Mouse (Mus musculus) urinary bladder, postnatal 14 days (tissue): Measurements from ENCODE around the gene Eif2ak3.

Experiments
- DNase-seq: peaks from one replicate; pipeline ENCODE4 v3.0.0; 2021; ENCODE audit warnings: low spot score

Gene Eif2ak3

DNA sequence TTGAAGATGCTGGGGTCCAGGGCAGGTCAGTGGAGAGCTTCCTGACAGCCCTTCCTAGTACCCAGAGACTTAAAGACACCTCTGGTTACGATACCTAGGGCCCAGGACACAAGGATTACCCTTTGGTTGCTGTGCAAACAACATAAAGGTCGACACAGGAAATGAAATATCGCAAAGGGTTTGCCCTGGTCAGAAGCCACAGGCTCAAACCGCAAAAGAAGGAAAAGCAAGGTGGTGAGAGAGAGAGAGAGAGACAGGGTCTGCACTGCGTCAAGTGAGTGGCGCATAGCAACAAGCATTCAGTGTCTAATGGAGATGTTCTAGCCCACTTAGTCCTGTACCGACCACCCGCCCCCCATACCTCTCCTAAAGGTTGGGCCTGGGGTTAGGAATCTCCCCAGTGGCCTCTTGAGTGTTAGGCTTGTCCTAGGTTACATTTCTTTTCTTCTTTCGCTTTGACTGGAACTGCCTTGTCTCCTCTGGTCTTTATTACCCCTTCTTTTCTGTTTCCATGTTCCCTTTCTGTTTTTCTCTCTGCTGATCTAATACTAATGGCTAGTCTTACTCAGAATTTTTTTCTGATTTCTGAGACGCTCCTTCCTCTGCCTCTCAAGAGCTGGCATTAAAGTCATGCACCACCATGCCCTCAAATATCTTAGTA lies 13.0 kb upstream of the Eif2ak3 start:
- DNase-seq = no peak

DNA sequence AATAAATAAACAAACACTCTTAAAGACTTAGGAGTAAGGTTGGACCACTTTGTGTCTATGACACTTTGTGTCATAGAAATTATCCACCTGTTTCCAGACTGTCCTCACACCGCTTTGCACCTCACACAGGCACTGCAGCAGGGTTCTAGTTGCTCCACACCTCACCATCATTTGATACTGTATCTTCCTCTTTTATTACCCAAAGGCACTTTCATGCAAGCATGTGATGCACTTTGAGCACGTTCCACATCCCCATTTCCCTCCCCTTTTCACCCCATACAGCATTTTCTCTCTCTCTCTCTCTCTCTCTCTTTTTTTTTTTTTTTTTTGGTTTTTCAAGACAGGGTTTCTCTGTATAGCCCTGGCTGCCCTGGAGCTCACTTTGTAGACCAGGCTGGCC lies 7.0 kb upstream of the Eif2ak3 start:
- no peak for DNase-seq

DNA sequence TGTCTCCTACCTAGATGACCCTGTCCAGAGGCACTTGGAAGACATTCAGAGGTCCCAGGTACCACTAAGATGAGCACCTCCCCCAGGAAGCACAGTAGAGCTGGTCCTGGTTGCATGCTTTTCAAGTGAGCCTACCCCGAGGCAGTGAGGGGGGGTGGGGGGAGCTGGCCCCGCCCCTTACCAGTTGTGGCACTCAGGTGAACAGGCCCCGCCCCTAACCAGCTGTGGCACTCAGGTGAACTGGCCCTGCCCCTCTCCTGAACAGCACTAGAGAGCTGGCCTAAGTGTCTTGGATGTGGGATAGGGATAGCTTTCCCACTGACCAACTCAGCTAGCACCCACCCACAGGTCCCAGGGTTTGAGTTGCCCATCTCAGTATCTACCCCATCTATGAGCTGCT lies 5.8 kb upstream of the Eif2ak3 start:
- DNase-seq = no peak

DNA sequence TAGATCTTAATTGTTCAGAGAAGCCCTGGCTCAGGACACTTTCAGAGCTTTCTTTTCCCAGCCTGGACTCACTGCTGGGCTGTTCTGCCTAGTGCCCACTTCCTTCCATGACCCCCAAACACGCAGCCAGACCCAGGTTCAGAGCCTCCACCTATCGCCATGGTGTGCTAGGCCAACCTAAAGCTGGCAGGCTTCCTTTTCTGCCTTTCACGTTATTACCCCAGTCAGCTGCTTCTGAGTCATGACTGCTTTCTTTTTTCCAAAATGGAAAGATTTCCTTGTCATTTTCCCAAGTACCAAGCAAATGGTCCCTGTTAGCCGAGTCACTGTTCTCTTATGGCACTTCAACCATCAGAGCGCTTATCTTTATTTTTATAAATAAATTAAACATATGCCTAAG lies 4.0 kb upstream of the Eif2ak3 start:
- no peak for DNase-seq

DNA sequence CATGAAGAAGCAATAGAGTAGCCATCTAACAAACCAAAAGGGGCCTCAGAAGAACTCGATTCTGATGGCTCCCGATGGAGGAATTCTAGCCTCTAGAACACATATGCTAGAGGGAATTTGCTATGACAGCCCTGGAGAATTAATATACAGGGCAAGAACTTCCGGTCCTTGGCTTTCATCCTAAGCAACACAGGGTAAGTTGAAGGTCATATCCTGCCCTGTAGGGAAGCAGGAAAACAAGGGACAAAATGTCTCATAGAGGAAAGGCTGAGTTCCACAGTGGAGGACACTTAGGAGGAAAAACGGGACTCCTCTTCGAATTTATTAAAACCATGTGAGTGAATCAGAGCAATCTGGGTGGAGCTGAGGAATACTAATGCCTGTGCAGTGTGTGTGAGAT lies 1.3 kb upstream of the Eif2ak3 start:
- DNase-seq = no peak

DNA sequence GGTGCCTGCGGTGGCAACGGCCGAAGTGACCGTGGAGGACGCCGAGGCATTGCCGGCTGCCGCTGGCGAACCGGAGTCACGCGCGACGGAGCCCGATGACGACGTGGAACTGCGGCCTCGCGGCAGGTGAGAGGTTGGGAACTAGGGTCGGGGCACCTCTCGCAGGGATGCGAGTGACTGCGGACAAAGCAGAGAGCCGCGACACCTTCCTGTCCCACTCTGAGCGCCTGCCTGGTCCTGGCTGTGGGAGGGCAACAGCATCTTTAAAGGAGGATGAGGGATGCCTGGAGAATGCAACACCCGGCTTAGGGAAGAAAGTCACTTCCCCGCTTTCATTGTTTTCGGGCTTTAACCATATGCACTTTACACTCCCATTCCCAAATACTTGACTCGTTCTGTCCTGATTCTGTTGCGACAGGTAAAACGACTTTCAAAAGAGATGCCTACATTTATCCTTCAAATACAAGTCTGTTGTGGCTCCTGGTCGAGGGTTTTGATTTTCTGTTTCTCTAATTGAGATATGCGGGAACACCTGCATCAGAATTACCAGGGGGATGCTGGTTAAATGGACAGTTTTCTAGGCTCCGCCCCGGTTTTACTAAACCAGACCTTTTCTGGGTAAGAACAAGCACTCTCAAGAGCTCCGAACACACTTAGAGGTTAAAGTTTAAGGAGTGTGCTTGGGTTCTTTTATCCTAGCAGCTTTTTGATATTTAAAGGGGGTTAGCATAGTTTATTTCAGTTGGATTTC lies 756 bp downstream of the Eif2ak3 start:
- peak; percentile 17 for DNase-seq

DNA sequence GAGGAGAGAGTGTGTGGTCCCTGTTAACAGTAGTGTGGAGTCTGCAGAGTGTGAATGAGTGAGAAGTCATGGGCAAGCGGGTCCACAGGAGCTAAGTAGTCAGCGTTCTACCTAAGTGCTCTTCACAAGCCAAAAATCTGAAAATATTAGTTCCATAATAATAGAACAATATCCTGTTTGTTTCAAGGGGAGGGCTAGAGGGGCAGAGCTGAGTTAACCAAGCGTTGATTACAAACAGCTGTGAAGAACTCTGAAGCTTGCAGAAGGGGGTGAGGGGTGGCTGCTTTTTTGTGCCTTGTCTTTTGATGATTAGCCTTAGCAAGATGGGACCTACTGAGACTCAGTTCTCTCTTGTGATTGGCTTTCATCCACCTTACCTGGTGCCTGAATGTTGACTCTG lies 3.1 kb downstream of the Eif2ak3 start:
- no peak for DNase-seq

DNA sequence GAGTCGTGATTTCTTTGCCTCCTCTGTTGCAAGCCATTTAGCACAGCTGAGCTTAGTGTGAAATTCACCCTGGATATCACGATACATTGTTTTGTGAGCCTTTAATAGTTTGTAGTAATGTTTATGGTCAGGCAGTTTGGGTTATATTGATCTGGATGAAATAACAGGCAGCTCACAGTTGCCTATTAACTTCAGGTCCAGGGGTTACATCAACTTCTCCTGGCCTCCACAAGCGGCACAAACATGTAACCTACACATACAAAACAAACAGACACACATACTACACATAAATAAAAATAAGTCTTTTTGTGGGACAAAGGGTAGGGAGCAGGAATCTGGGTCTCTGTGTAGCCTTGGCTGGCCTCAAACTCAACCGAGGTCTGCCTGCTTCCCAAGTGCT lies 9.1 kb downstream of the Eif2ak3 start:
- no peak for DNase-seq

DNA sequence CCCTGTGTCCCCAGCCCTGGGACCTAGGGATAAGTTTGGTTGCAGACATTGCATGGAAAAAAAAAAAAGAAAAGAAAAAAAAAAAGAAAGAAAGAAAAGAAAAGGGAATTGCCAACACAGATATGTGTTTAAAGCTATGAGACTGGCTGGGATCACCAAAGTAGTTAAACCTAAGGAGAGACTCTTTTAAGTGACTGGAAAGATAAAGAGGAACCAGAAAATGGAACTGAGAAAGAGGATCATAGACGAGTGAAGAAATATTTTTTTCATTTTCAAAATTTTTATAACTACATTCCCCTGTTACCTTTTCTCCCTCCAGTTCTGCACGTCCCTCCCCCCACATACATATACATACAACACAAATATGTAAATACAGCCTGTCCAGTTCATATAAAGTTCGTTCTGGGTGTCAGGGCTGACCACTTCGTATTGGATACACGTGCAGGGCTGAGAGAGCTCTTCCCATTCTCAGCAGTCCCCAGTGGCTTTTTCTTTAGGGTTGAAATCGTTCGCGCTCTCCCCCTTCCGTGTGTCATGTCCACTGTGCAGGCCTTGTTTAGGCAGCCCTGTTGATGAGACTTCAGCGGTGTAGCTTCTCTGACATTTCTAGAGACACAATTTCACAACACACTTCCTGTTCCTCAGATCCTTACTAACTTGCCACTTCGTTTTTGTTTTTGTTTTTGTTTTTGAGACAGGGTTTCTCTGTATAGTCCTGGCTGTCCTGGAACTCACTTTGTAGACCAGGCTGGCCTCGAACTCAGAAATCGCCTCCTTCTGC lies 11.4 kb downstream of the Eif2ak3 start:
- no peak for DNase-seq

DNA sequence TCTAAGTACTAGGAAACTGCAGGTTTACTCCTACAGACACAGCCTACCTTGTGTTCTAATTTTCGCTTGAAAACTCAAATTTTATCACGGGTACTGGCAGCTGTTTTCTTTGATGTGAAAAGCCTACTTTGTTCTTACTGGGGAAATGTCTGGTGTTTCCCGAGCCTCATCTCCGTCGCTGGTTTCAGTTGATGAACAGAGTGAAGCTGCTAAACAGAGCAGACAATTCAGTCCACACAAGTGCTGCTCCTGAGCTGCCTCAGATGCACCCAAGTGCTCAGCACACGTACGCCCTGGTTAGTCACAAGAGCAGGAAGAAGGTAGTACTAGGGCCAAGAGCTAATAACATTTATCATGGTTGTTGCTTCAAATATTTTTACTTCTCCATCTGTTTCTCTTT lies 18.4 kb downstream of the Eif2ak3 start:
- no peak for DNase-seq

DNA sequence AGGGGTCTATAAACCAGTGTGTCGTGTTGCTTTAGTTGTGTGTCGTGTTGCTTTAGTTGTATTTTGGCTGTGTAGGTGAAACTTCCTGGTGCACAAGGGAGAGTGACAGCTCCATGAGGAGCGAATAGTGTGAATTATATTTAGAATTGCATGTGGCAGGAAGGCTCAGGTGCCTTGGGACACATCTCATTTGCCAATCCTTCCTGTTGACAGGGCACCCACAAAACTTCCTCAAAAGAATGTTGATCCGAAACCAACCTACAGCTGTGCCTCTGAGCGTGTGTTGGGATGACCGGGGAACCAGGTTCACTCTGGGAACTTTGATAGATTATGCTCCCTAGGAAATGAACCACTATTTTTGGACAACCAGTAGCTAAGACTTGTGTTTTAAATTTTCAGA lies 20.0 kb downstream of the Eif2ak3 start:
- no peak for DNase-seq

DNA sequence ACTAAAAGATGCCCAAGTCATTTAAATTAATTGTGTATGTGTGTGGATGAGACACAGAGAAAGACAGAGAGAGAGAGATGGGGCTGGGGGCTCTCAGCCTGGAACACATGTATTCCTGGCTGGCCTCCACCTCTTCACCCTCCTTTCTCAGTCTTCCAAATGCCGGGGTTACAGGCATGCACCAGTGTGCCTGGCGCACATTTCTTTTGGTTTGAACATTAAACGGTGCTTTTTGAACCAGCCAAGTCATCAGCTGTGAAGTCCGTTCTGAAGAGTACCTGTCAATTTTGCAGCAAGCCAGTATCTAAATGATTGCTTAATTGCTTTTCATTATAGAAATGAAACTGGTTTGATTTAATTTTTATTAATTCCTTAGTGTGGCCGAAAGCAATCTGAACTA lies 22.4 kb downstream of the Eif2ak3 start:
- DNase-seq = no peak

DNA sequence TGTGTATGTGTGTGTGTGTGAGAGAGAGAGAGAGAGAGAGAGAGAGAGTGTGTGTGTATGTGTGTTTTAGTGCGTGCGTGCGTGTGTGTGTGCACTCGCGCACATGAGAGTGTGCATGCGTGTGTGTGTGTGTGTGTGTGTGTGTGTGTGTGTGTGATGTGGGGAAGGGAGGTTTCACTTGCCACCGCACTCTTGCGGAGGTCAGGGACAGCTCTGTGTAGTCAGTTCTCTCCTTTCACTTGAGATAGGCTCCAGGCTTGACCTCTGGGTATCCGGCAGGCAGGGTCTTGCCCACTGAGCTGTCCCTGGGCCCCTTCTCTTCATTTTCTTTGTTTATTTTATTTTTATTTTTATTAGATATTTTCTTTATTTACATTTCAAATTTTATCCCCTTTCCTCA lies 23.0 kb downstream of the Eif2ak3 start:
- DNase-seq = no peak

DNA sequence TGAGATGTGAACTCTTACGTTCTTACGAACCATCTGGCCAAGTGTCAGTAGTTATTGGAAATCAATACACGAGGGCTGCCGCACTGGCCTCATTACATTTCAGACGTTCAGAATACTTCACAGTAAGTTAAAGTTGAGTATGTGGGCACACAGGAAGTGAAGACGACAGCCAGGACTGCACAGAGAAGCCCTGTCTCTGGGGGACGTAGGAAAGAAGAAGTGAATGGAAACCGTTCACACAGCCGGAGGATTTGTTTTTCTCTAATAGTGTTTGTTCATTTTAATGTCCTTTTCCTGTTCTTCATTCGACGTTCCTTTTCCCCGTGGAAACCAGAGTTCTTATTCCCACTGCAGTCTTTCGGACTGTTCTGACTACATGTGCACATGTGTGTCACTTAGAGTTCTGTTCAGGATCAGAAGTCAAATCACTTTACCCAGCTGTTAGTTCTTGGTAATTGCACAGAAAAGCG lies 27.2 kb downstream of the Eif2ak3 start:
- no peak for DNase-seq

DNA sequence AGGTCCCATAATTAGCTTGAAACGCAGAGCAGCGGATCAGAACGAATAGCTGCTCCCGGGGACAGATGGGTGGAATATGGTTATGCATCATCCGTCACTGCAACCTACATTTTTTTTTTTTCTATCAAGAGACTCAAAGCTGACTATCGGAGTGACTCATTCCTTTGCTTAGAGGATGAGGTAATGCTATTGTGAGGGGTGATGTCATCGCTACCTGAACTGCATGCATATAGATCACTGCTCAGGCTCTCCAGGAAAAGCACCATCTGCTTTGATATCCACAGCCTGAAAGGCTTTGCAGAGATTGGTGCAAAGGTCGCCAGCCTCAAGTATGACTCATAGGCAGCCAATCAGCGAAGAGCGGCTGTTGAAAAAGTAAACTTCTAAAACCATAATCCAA lies 27.8 kb downstream of the Eif2ak3 start:
- peak; percentile 38 for DNase-seq

DNA sequence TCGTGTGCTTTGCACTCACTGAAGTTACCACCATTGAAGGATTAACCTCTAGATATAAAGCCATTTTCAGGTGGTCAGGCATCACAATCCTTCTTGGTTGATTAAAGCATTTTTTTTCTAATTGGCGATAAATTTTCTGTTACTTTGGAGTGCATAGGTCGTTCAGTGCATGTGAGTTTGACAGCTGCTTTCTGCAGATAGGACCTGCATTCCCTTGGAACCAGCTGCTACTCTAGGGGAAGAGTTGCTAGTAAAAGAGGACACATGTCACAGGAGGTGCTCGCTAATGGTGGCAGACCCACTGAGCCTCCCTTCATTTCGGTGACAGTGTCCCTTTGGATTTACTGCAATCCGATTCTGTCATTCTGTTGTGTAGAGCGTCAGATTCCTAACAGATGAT lies 28.3 kb downstream of the Eif2ak3 start:
- DNase-seq = no peak

DNA sequence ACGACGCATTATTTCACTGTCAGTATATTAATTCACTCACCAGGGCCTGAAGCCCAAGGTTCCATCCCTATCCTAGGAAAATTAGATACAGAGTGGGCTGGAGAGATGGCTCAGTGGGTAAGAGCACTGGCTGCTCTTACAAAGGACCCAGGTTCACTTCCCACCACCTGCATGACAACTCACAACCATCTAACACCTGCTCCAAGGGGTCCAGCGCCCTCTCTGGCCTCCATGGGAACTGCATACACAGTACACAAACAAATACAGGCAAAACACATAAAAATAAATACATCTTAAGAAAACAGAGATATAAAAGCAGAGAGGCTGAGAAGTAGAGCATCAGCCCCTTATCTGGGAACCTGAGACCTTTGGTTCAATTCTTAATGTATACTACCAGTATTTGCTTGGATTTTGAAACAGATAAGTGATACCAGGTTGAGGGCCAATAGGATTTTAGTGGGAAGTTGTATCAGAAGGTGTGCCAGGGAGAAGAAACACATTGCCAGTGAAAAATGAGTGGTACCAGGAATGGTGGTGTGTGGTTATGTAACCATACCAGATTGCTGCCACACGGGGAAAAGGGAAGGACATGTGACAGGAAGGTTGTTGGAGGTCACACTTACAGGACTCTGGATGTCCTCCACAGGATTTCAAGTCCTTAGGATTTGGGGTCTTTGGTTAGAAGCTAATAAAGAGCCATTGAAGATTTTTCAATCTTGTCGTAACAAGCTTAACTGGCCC lies 29.9 kb downstream of the Eif2ak3 start:
- no peak for DNase-seq

DNA sequence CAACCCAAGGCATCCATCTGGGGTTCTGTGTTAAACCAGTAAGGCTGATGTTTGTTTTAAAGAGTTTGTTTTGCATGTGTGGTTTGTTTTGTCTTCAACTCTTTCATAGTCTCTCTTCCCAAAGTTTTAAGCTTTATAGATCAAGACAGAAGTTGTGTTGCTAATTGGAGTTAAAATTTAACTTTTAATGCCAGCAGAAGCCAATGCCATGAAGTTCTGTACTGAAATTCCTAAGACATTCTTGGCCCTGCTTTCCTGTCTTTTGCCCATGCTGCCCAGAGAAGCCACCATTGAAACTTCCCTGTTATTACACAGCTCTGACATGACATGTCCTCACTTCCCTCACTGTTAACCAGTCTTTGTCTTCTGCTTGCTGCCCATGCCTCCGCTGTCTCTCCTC lies 30.7 kb downstream of the Eif2ak3 start:
- DNase-seq = no peak

DNA sequence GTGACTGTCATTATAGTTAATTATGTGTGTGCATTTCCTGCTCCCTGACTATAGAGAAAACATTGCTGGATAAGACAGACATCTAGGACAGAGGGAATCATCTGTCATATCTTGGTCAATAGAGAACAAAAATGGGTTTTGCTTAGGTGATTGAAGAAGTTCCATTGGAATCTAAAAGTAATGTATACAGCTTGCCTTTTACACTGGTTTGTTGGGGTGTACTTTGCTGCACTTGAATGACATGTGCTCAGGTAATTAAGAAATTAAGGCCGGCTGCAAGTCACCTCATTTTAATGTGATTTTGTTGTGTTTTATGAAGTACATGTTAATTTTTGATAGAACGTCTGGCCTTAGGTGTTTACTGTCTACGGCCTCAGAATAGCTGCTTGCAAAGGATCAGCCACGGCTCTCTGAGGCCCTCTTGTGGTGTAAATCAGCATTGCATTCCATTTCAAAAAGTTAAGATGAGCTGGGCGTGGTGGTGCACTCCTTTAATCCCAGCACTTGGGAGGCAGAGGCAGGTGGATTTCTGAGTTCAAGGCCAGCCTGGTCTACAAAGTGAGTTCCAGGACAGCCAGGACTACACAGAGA lies 36.5 kb downstream of the Eif2ak3 start:
- peak; percentile 73 for DNase-seq

DNA sequence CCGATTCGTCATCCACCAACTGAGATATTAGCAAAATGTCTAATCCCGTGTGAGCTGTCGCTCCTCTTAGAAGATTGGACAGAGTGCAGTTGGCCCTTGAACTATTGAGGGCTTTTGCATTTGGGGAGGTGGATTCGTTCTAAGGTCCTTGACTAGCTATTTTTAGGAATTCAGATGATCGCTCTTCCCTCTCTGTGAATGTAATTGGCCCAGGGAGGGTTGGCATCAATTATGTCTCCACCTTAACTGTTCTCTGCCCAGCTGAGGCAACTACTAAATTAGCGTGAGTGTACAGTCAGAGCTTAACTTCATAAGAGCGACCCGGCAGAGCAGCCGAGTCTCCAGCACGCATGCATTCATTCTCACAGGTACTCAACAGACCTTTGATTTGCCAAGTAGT lies 43.7 kb downstream of the Eif2ak3 start:
- no peak for DNase-seq

DNA sequence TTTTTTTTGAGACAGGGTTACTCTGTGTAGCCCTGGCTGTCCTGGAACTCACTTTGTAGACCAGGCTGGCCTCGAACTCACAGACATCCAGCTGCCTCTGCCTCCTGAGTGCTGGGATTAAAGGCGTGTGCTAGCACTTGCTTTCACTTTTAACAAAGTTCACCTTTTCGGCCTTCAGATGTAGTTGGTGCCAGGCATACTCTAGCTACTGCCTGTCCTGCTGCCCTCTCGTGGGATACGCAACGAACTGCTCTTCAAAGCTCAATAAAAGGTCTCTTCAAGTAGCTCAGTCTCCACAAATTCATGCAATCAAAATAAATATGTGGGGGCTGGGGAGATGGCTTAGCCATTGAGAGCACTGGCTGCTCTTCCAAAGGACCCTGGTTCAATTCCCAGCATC lies 53.9 kb downstream of the Eif2ak3 start:
- no peak for DNase-seq

DNA sequence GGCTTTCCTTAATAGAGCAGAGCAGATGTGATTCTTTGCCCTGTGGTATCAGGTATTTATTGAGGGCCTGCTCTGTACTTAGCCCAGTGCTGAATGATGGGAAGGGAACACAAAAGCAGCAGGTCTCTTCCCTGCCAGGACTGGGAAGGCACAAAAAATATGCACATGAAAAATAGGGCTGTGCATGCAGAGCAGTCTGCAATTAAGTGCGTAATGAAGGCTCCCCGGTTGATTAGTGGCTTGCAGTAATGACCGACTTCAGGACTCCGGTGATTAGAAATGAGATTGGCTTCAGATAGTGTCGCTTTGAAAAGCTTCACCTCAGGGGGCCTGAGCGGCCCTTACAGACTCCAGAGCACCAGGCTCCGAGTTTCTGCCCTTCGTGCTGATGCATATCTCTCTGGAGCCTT lies 55.3 kb downstream of the Eif2ak3 start:
- no peak for DNase-seq
